Mouse (Mus musculus) intestine, embryonic 16.5 days (tissue): Measurements from ENCODE around the gene Amn. TPM values are rescaled to one million over a fixed set of nuclear protein-coding genes. Genes with fewer than 3 reads are reported as not detected.

Experiments used
- ATAC-seq: fragments of 200-750 bp; cut with Nextera tagmentation; 2 replicates; pipeline ENCODE4 v1.8.0; 2017; ENCODE audit warnings: moderate TSS enrichment, moderate library complexity
- H3K27ac ChIP-seq: fragments of 300-500 bp; sonication (generic); 2 replicates; pipeline ENCODE4 v1.5.1; 2014; ENCODE audit warnings: mild to moderate bottlenecking, low read length
- H3K27me3 ChIP-seq: fragments of 300-500 bp; sonication (generic); replicated peaks from 2 replicates; pipeline ENCODE4 v1.6.1; 2014; ENCODE audit warnings: low read length, control low read depth, mixed read lengths; ENCODE audit not compliant: control insufficient read depth, insufficient read depth
- H3K36me3 ChIP-seq: fragments of 300-500 bp; sonication (generic); 2 replicates; pipeline ENCODE4 v1.6.1; 2014; ENCODE audit warnings: low read length, control low read depth; ENCODE audit not compliant: control insufficient read depth, insufficient read depth
- H3K4me1 ChIP-seq: fragments of 300-500 bp; sonication (generic); 2 replicates; pipeline ENCODE4 v1.6.1; 2014; ENCODE audit warnings: low read length, control low read depth, mixed read lengths; ENCODE audit not compliant: control insufficient read depth, insufficient read depth
- H3K4me2 ChIP-seq: fragments of 300-500 bp; sonication (generic); 2 replicates; pipeline ENCODE4 v1.6.1; 2014; ENCODE audit warnings: low read depth, low read length, control low read depth
- H3K4me3 ChIP-seq: fragments of 300-500 bp; sonication (generic); 2 replicates; pipeline ENCODE4 v1.5.1; 2014; ENCODE audit warnings: mild to moderate bottlenecking, low read length
- H3K9ac ChIP-seq: fragments of 300-500 bp; sonication (generic); 2 replicates; pipeline ENCODE4 v1.6.1; 2014; ENCODE audit warnings: low read depth, low read length
- H3K9me3 ChIP-seq: fragments of 300-500 bp; sonication (generic); 2 replicates; pipeline ENCODE4 v1.6.1; 2016; ENCODE audit warnings: low read length, control low read depth; ENCODE audit not compliant: control insufficient read depth
- WGBS: fragments of 180-500 bp; shearing (Covaris S2); extraction: QIAGEN DNeasy Blood & Tissue Kit; methylation state at CpG from one replicate; pipeline ENCODE4 v1.1.7; 2014; 5-methylcytosine and 5-hydroxymethylcytosine counted together
- polyA plus RNA-seq: library from polyadenylated mRNA; unstranded; fragments of >200 nt; fragmentation: Nextera tagmentation; extraction: Ambion mirVana; gene quantifications from 2 replicates; pipeline ENCODE4 v1.2.1, GENCODE M21; 2015

Amn gene
- polyA plus RNA-seq, 1 experiment from 2014 or later, result 233 TPM

DNA sequence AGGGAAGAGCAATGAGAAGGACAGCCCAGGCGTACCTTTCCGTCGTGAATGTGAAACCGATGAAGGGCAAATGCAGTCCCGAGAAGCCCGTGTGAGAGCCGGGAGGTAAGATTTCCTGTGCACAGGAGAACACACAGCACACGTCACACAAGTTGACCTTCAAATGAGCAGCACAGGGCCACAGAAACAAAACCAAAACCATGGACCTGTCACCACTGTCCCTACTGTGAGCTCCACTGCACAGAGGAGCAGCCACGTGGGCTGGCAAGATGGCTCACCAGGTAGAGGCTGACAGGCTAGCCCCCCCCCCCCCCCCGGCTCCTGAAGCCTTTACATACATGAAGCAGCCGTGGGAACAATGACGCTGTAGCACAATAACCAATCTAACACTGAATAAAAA lies 54.1 kb downstream of the Amn start:
- no peaks in the 10 kb centered on the region for H3K27me3 ChIP-seq
- peaks cover 45% of the 10 kb centered on the region for H3K36me3 ChIP-seq
- H3K9ac ChIP-seq, result no peak overlapping the region
- 95% methylated on average over 12 of the region's 12 CpGs for WGBS
- no peaks in the 10 kb centered on the region for H3K9me3 ChIP-seq
- no peaks in the 10 kb centered on the region for H3K4me1 ChIP-seq
- no peak overlapping the region for H3K4me3 ChIP-seq
- no peak for ATAC-seq
- H3K4me2 ChIP-seq, result no peak overlapping the region
- H3K27ac ChIP-seq, result no peak overlapping the region

DNA sequence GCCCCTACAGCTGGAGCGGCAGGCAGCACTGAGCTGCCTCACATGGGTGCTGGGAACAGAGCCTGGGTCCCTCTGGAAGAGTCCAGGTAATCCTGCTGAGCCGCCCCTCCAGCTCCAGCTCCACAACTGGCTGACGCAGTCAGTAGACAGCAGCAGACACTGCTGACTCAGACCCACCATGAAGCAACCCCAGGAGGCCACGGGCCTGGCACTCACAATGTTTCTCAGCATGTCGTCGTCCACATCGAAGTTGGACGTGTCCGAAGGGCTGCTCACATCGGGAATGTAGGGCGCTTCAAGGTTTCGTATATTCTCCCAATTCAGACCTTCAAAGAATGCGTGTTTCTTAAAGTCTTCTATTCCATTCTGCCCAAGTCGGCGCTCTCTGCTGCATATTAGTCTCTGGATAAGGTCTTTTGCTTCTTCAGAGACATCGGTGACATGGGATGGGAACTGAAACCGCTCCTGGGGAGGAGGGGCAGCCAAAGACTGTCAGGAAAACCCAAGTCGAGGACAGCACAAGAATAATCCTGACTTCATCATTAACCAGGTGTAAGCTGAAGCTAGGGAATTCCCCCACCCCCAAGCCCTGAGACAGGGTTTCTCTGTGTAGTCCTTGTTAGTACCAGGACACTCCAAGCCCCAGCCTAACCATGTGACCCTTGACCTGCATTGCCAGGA lies 55.0 kb downstream of the Amn start:
- ATAC-seq, result no peak
- Histone ChIP-seq H3K4me1 (no peaks in the 10 kb centered on the region), H3K27me3 (no peaks in the 10 kb centered on the region), H3K9ac (no peak overlapping the region), H3K36me3 (peaks cover 45% of the 10 kb centered on the region), H3K4me3 (no peak overlapping the region), H3K9me3 (no peaks in the 10 kb centered on the region), H3K4me2 (no peak overlapping the region), H3K27ac (no peak overlapping the region)
- 91% methylated on average over 18 of the region's 18 CpGs for WGBS

Other genes with a start within 250 kb of the Amn start
- 6.9 and 7.9 TPM in 2 replicates for gene Rcor1, start 231.7 kb upstream of the Amn start, polyA plus RNA-seq
- gene Traf3, start 104.7 kb upstream of the Amn start, polyA plus RNA-seq, result 4.0 TPM in 2 replicates
- not detected in 2 replicates for gene 4930595D18Rik, start 86.6 kb upstream of the Amn start, polyA plus RNA-seq
- 30.1 and 32.5 TPM in 2 replicates for gene Cdc42bpb, start 106.6 kb downstream of the Amn start, polyA plus RNA-seq
- 1.2 TPM in 2 replicates for gene Lbhd2, start 135.7 kb downstream of the Amn start, polyA plus RNA-seq
- 20.4 and 29.1 TPM in 2 replicates for gene Exoc3l4, start 145.9 kb downstream of the Amn start, polyA plus RNA-seq
- gene Tnfaip2, start 171.4 kb downstream of the Amn start, polyA plus RNA-seq, result 2.7 and 3.5 TPM in 2 replicates
- 11.7 and 12.2 TPM in 2 replicates for gene Gm266, start 214.7 kb downstream of the Amn start, polyA plus RNA-seq